Mouse (Mus musculus): Measurements from ENCODE around the gene Soat2. TPM values are rescaled to one million over a fixed set of nuclear protein-coding genes. Genes with fewer than 3 reads are reported as not detected.

Gene Soat2
- not detected for polyA plus RNA-seq (2014; fragmentation: Illumina TruSeq; extraction: RNeasy Lipid Tissue Mini Kit (QIAGEN cat#74804); ENCODE audit: low read depth, low replicate concordance)

GRCm38 (mm10) chr15:102150301-102151135 lies at the start of gene Soat2:
Gene Soat2, plus strand, starts transcription at chr15:102150526.

GRCm38 (mm10) chr15:102136129-102136758 lies 14.1 kb upstream of the Soat2 start, which contains the start of gene Spryd3:
Gene Spryd3, minus strand, starts transcription at chr15:102136234.

DNA sequence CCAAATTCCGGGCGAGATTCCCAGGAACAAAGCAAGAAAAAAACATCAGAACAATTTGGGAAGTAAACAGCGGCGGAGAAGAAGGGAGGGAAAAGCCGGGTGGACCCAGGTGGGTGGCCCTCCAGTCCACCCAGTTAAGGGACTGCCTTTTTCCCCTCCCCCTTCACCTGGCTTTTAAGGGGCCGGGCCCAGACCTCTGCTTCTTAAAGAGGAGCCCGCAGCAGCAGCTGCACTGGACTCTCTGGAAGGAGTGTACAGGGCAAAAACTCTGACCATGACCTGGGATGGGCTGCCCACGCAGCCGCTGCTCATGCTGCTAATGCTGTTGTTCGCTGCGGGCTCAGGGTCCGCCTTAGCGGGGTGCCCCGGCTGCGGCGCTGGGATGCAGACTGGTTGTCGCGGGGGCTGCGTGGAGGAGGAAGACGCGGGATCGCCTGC lies 6.0 kb upstream of the Soat2 start, which contains the start of gene Igfbp6:
Gene Igfbp6 (plus strand): TSS at position 89 of the 438 bp plus-strand sequence.

DNA sequence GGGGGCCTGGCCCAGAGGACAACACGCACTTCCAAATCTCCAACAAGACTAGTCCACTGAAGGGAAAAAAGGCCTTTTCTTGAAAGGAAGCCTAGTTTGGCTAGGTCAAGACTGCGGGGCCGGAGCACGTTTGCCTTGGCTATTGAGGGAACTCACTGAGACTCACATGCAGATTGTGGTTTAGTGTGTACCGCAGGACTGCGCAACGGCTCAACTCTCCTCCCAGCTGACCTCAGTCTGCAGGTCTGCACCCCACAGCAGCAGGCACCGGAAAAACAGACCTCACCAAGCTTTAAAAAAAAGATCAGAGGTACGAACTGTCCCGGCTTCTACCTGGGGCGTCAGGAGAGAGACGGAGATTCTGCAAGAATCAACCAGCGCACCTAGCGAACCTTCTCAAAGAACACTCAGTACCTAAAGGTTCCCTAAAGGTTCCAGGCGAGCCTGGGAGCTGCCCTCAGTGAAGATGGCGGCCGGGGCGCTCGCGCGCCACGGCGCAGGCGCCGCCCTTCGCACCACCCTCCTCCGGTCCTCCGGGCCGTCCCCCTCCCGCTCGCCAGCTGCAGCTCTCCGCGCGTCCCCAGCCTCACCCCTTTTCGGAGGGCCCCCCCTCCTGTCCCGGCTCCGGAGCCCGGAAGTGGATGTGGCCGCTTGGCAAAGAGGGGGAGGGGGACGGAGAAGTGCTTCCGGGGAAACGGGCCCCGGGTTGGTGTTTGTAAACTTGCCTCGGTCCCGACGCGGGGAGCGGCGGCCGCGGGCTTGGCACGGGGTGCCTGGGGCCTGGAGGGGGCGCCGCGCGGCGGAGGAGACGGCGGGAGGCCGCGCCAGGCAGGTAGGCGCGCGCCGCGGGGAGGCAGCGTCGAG lies 52.9 kb downstream of the Soat2 start, which contains the start of gene Zfp740:
Gene Zfp740 (plus strand): TSS at position 279 of the 864 bp plus-strand sequence.

DNA sequence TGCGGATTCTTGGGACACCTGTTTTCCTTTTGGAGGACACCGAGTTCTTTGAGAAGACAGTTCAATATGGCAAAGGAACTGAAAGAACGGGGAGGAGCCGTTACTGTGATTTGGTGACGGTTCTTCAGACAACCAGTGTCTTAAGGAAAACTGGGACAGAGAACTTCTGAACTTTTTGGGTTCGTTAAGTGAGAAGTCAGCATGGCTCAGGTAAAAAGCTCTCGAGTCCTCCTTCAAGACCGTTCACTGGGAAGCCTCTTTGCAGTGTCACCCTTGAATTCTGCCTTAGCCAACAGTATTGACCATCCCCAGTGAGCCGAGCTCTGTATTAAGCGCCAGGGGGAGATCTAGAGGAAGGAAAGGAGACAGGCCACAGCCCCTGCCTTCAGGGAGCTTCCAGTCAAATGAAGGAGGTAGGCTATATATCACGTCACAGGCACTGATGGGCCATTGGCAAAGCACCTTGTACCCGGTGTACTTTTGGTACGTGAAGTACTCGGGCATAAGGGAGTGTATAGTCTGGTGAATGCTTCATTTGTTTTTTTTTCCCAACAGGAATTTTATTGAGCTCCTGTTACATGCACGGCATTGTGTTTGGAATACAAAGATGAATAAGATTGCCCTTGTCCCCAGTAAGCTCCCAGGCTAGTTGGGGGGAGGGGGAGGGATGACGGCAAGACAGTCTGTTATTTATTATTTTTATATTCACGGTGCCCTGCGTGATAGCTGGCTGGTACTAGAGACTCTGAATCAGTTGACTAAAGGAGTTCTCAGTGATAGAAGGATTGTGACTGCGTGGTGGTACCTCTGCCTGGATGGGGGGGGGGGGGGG lies 54.6 kb downstream of the Soat2 start, which contains the start of gene Csad:
Gene Csad (minus strand): TSS at position 51 of the 832 bp plus-strand sequence.

Other genes with a start within 250 kb of the Soat2 start
- not detected for gene Krt4, start 225.8 kb upstream of the Soat2 start, polyA plus RNA-seq (2014; fragmentation: Illumina TruSeq; extraction: RNeasy Lipid Tissue Mini Kit (QIAGEN cat#74804); ENCODE audit: low read depth, low replicate concordance)
- not detected for gene Krt79, start 210.2 kb upstream of the Soat2 start, polyA plus RNA-seq (2014; fragmentation: Illumina TruSeq; extraction: RNeasy Lipid Tissue Mini Kit (QIAGEN cat#74804); ENCODE audit: low read depth, low replicate concordance)
- gene Krt78, start 196.2 kb upstream of the Soat2 start, polyA plus RNA-seq (2014; fragmentation: Illumina TruSeq; extraction: RNeasy Lipid Tissue Mini Kit (QIAGEN cat#74804); ENCODE audit: low read depth, low replicate concordance): not detected
- 0.46 TPM for gene Krt8, start 146.0 kb upstream of the Soat2 start, polyA plus RNA-seq (2014; fragmentation: Illumina TruSeq; extraction: RNeasy Lipid Tissue Mini Kit (QIAGEN cat#74804); ENCODE audit: low read depth, low replicate concordance)
- not detected for gene Krt18, start 122.3 kb upstream of the Soat2 start, polyA plus RNA-seq (2014; fragmentation: Illumina TruSeq; extraction: RNeasy Lipid Tissue Mini Kit (QIAGEN cat#74804); ENCODE audit: low read depth, low replicate concordance)
- 54.3 TPM for gene Eif4b, start 76.8 kb upstream of the Soat2 start, polyA plus RNA-seq (2014; fragmentation: Illumina TruSeq; extraction: RNeasy Lipid Tissue Mini Kit (QIAGEN cat#74804); ENCODE audit: low read depth, low replicate concordance)
- 3.6 TPM for gene Tns2, start 50.1 kb upstream of the Soat2 start, polyA plus RNA-seq (2014; fragmentation: Illumina TruSeq; extraction: RNeasy Lipid Tissue Mini Kit (QIAGEN cat#74804); ENCODE audit: low read depth, low replicate concordance)
- gene Spryd3, start 14.3 kb upstream of the Soat2 start, polyA plus RNA-seq (2014; fragmentation: Illumina TruSeq; extraction: RNeasy Lipid Tissue Mini Kit (QIAGEN cat#74804); ENCODE audit: low read depth, low replicate concordance): 0.81 TPM
- 0.57 TPM for gene Igfbp6, start 6.2 kb upstream of the Soat2 start, polyA plus RNA-seq (2014; fragmentation: Illumina TruSeq; extraction: RNeasy Lipid Tissue Mini Kit (QIAGEN cat#74804); ENCODE audit: low read depth, low replicate concordance)
- 10.3 TPM for gene Zfp740, start 52.7 kb downstream of the Soat2 start, polyA plus RNA-seq (2014; fragmentation: Illumina TruSeq; extraction: RNeasy Lipid Tissue Mini Kit (QIAGEN cat#74804); ENCODE audit: low read depth, low replicate concordance)
- 5.8 TPM for gene Csad, start 54.2 kb downstream of the Soat2 start, polyA plus RNA-seq (2014; fragmentation: Illumina TruSeq; extraction: RNeasy Lipid Tissue Mini Kit (QIAGEN cat#74804); ENCODE audit: low read depth, low replicate concordance)
- gene Itgb7, start 81.4 kb downstream of the Soat2 start, polyA plus RNA-seq (2014; fragmentation: Illumina TruSeq; extraction: RNeasy Lipid Tissue Mini Kit (QIAGEN cat#74804); ENCODE audit: low read depth, low replicate concordance): not detected
- gene Rarg, start 107.0 kb downstream of the Soat2 start, polyA plus RNA-seq (2014; fragmentation: Illumina TruSeq; extraction: RNeasy Lipid Tissue Mini Kit (QIAGEN cat#74804); ENCODE audit: low read depth, low replicate concordance): 1.2 TPM
- not detected for gene Gm9918, start 120.0 kb downstream of the Soat2 start, polyA plus RNA-seq (2014; fragmentation: Illumina TruSeq; extraction: RNeasy Lipid Tissue Mini Kit (QIAGEN cat#74804); ENCODE audit: low read depth, low replicate concordance)
- 0.20 TPM for gene Mfsd5, start 128.9 kb downstream of the Soat2 start, polyA plus RNA-seq (2014; fragmentation: Illumina TruSeq; extraction: RNeasy Lipid Tissue Mini Kit (QIAGEN cat#74804); ENCODE audit: low read depth, low replicate concordance)
- gene Espl1, start 145.7 kb downstream of the Soat2 start, polyA plus RNA-seq (2014; fragmentation: Illumina TruSeq; extraction: RNeasy Lipid Tissue Mini Kit (QIAGEN cat#74804); ENCODE audit: low read depth, low replicate concordance): 5.2 TPM
- 178 TPM for gene Pfdn5, start 175.6 kb downstream of the Soat2 start, polyA plus RNA-seq (2014; fragmentation: Illumina TruSeq; extraction: RNeasy Lipid Tissue Mini Kit (QIAGEN cat#74804); ENCODE audit: low read depth, low replicate concordance)
- 8.8 TPM for gene Myg1, start 181.2 kb downstream of the Soat2 start, polyA plus RNA-seq (2014; fragmentation: Illumina TruSeq; extraction: RNeasy Lipid Tissue Mini Kit (QIAGEN cat#74804); ENCODE audit: low read depth, low replicate concordance)
- gene Aaas, start 200.2 kb downstream of the Soat2 start, polyA plus RNA-seq (2014; fragmentation: Illumina TruSeq; extraction: RNeasy Lipid Tissue Mini Kit (QIAGEN cat#74804); ENCODE audit: low read depth, low replicate concordance): 10.5 TPM
- gene Sp7, start 216.7 kb downstream of the Soat2 start, polyA plus RNA-seq (2014; fragmentation: Illumina TruSeq; extraction: RNeasy Lipid Tissue Mini Kit (QIAGEN cat#74804); ENCODE audit: low read depth, low replicate concordance): 0.06 TPM